9 mouse cellular contexts compared by ENCODE assay signal in the genomic region with DNA sequence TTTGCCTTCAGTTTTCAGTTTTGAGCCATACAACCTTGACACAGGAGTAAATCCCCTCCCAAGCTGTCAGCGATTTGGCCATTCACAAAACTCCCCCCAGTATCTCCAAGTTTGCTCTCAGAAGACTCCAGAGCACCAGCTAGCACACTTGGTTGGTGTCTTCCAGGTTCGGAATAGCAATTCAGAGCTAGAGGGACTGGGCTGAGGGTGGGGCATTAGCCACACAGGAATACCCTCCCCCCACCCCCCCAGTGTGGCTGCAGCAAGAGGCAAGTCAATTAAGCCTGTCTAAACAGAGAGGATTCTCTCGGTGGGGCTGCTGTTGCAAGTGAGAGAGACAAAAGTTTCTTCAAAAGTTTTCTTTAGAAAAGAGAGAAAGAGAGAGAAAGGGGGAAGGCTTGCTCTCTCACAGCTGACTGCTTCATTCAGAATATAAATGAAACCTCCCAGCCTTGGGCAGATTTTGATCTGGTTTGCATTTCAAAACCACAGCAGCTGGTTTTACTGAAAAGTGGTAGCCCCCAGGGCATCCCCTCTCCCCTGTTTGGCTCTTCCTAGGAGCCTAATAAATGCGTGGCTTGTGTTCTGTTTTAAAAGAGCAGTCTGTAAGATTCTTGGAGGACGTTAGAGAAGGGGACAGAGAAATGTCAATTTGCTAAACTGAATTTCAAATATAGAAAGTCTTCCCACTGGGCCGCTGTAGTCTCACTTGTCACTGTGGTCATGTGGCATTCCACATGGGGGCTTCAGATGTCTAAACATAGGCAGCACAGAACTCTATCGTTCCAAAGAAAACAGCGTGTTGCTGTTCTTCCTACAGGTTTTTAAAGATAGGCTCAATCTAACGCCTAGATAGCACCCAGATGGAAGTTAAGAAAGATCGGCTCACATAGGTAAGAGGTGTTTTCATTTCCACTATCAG.
DNase-seq lines count a peak whose midpoint lies in the region; ATAC-seq and TF ChIP-seq lines count a peak whose summit lies in the region.
"Had no signal": no experiment of that assay in that cellular context is flagged by ENCODE, and none has a peak within 500 bp of the region (broad histone marks: within the 10 kb centered on the region; RNA-seq: fewer than 3 reads in every experiment).

No protein-coding gene starts in this region.

- H3K27ac ChIP-seq in forebrain, embryonic 11.5 days (ENCODE audit: low read depth, low read length) = peak overlapping the region; percentile 18; the same call in 1 of the 2 replicates
- peak overlapping the region; percentile 87 for H3K27ac ChIP-seq in intestine, postnatal 0 days (ENCODE audit: low read depth, low read length)
- H3K27ac ChIP-seq in stomach, embryonic 16.5 days (ENCODE audit: low read length) = peak overlapping the region; percentile 58
- no peak overlapping the region for H3K27ac ChIP-seq in kidney, adult 2 months (ENCODE audit: insufficient read depth, low read depth, low read length)

- no peak for TF ChIP-seq POLR2A in kidney, adult 2 months (IDR thresholded peaks at IDR 0.05; ENCODE audit: low read depth, low read length)

- no peaks in the 10 kb centered on the region for H3K36me3 ChIP-seq in forebrain, embryonic 11.5 days (ENCODE audit: control insufficient read depth, insufficient read depth, low read length)
- H3K36me3 ChIP-seq in intestine, postnatal 0 days (ENCODE audit: control insufficient read depth, insufficient read depth) = peaks cover 3% of the 10 kb centered on the region; the same call in 1 of the 2 replicates
- H3K36me3 ChIP-seq in stomach, embryonic 16.5 days (ENCODE audit: control insufficient read depth, insufficient read depth, low read length) = no peaks in the 10 kb centered on the region
- no peaks in the 10 kb centered on the region for H3K36me3 ChIP-seq in kidney, adult 2 months (ENCODE audit: control insufficient read depth, insufficient read depth, low read length)
- H3K36me3 ChIP-seq: lung, embryonic 15.5 days had no signal

- no peak for TF ChIP-seq CTCF in intestine, postnatal 0 days (IDR thresholded peaks at IDR 0.05; ENCODE audit: low read depth)
- no peak for TF ChIP-seq CTCF in kidney, adult 2 months (conservative IDR thresholded peaks at IDR 0.05; ENCODE audit: insufficient read depth, insufficient read length, low read depth, low read length)

- DNase-seq in right cerebral cortex, postnatal 10 days (ENCODE audit: low spot score in 2 of 2) = peak; percentile 46 to 50
- DNase-seq in right cerebral cortex, postnatal 25 days = no peak
- no peak for DNase-seq in forebrain, embryonic 11.5 days (ENCODE audit: low spot score)
- DNase-seq in kidney, adult 2 months = no peak
- DNase-seq in spleen, postnatal 10 days (ENCODE audit: low spot score in 2 of 2) = no peak
- no peak for DNase-seq in testis, postnatal 14 days (ENCODE audit: low spot score)

- peaks cover 3% of the 10 kb centered on the region; the same call in 1 of the 2 replicates for H3K27me3 ChIP-seq in forebrain, embryonic 11.5 days (ENCODE audit: control insufficient read depth, insufficient read depth, low read length)
- no peaks in the 10 kb centered on the region for H3K27me3 ChIP-seq in intestine, postnatal 0 days (replicated peaks; ENCODE audit: control insufficient read depth, insufficient read depth, low read length)
- no peaks in the 10 kb centered on the region for H3K27me3 ChIP-seq in stomach, embryonic 16.5 days (ENCODE audit: control insufficient read depth, insufficient read depth, low read length)
- H3K27me3 ChIP-seq in kidney, adult 2 months (replicated peaks; ENCODE audit: control insufficient read depth, insufficient read depth, low read length) = no peaks in the 10 kb centered on the region
- H3K27me3 ChIP-seq: lung, embryonic 15.5 days had no signal

- H3K4me2 ChIP-seq in forebrain, embryonic 11.5 days (ENCODE audit: low read depth, low read length, severe bottlenecking) = no peak overlapping the region; the same call in 1 of the 2 replicates
- peak overlapping the region; percentile 52 for H3K4me2 ChIP-seq in intestine, postnatal 0 days (replicated peaks; ENCODE audit: low read depth)
- no peak overlapping the region for H3K4me2 ChIP-seq in stomach, embryonic 16.5 days (ENCODE audit: low read depth, low read length)
- H3K4me2 ChIP-seq: lung, embryonic 15.5 days had no signal

- H3K4me3 ChIP-seq in forebrain, embryonic 11.5 days (ENCODE audit: low read depth, low read length) = no peak overlapping the region
- H3K4me3 ChIP-seq in intestine, postnatal 0 days (ENCODE audit: low read depth, low read length) = no peak overlapping the region
- H3K4me3 ChIP-seq in stomach, embryonic 16.5 days (replicated peaks; ENCODE audit: low read length) = no peak overlapping the region
- H3K4me3 ChIP-seq in kidney, adult 2 months (ENCODE audit: insufficient read depth, low read depth, low read length) = no peak overlapping the region
- H3K4me3 ChIP-seq: lung, embryonic 15.5 days had no signal

- ATAC-seq in forebrain, embryonic 11.5 days (replicated peaks; ENCODE audit: low FRiP score) = peak; percentile 81
- ATAC-seq in intestine, postnatal 0 days = no peak
- ATAC-seq in stomach, embryonic 16.5 days (ENCODE audit: insufficient read depth, low FRiP score) = no peak

- H3K4me1 ChIP-seq in forebrain, embryonic 11.5 days (replicated peaks; ENCODE audit: control insufficient read depth, insufficient read depth, low read length) = peaks cover 15% of the 10 kb centered on the region; the same call in 1 of the 2 replicates
- H3K4me1 ChIP-seq in intestine, postnatal 0 days (replicated peaks; ENCODE audit: control insufficient read depth, insufficient read depth, low read length) = peaks cover 15% of the 10 kb centered on the region; the same call in 1 of the 2 replicates
- H3K4me1 ChIP-seq in stomach, embryonic 16.5 days (ENCODE audit: control insufficient read depth, insufficient read depth, low read length) = peaks cover 13% of the 10 kb centered on the region
- peaks cover 26% of the 10 kb centered on the region for H3K4me1 ChIP-seq in kidney, adult 2 months (ENCODE audit: control insufficient read depth, insufficient read depth, low read length)

- 4% methylated on average over 10 of the region's 10 CpGs for WGBS in forebrain, embryonic 11.5 days
- 21% methylated on average over 10 of the region's 10 CpGs for whole genome bisulfite sequencing in intestine, postnatal 0 days
- WGBS in stomach, embryonic 16.5 days = 20% methylated on average over 10 of the region's 10 CpGs
- 36% methylated on average over 10 of the region's 10 CpGs for WGBS in kidney, adult 2 months

- no peaks in the 10 kb centered on the region for H3K9me3 ChIP-seq in forebrain, embryonic 11.5 days (ENCODE audit: control insufficient read depth, low read length)
- H3K9me3 ChIP-seq in intestine, postnatal 0 days (ENCODE audit: control insufficient read depth) = no peaks in the 10 kb centered on the region
- no peaks in the 10 kb centered on the region for H3K9me3 ChIP-seq in stomach, embryonic 16.5 days (replicated peaks; ENCODE audit: control insufficient read depth, low read length)
- H3K9me3 ChIP-seq: lung, embryonic 15.5 days had no signal

- peak overlapping the region; percentile 12; the same call in 1 of the 2 replicates for H3K9ac ChIP-seq in forebrain, embryonic 11.5 days (ENCODE audit: low read length)
- H3K9ac ChIP-seq in intestine, postnatal 0 days (ENCODE audit: low read depth, low read length) = peak overlapping the region; percentile 22; the same call in 1 of the 2 replicates
- 0 out of 2 replicates have a peak overlapping the region, but pooled peaks have one; percentile 42 for H3K9ac ChIP-seq in stomach, embryonic 16.5 days (ENCODE audit: low read length)
- H3K9ac ChIP-seq: lung, embryonic 15.5 days had no signal

Comparison
In these comparisons a context has a peak if more than half of its experiments do, and no peak if none do; other contexts are left out.
1. DNase-seq: peak in right cerebral cortex, postnatal 10 days (2 of 2); none in right cerebral cortex, postnatal 25 days (single experiment), forebrain, embryonic 11.5 days (single experiment), kidney, adult 2 months (single experiment), spleen, postnatal 10 days (0 of 2) and testis, postnatal 14 days (single experiment).
2. Peak in every context shown above with its lines, with median percentiles within 50 percentile points of each other: H3K9ac ChIP-seq.